Mouse (Mus musculus): ENCODE measurements around the gene Gm21860. TPM values are rescaled to one million over a fixed set of nuclear protein-coding genes. Genes with fewer than 3 reads are reported as not detected.
A peak's percentile ranks its signal among the peaks of the same experiment; 100 is the strongest.
"Not testable (repeated sequence)": the region's sequence is repeated elsewhere in the genome, so short reads cannot be mapped to it uniquely, and the experiment has no call there.

The Gm21860 gene
- polyA plus RNA-seq (2015; fragmentation: Nextera tagmentation; extraction: Ambion mirVana) = not detected in 2 replicates

DNA sequence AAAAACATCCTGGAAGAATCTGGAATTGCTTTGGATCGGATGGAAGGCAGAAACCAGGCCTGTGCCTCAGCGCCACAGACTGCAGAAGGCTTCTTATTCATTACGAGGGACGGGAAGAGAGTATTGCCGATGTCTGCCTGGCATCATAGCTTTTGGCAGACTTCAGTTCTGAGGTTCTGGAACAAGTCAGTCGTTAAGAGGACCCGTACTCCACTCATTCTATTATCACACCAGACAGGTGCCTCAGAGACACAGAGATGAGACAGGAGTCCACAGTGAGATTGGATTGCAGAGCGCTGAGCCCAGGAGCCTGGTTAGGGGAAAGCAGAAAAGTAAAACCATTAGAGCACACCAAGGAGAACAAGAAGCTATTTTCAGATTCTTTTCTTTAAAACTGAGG is at the start of gene Gm21860:
Gene Gm21860, minus strand, starts transcription at position 101 of the 400 bp plus-strand sequence.
- not testable (repeated sequence) for H3K27ac ChIP-seq; H3K36me3 ChIP-seq; H3K4me1 ChIP-seq; H3K4me2 ChIP-seq; H3K27me3 ChIP-seq; H3K9ac ChIP-seq; H3K4me3 ChIP-seq; ATAC-seq (ENCODE audit: borderline replicate concordance, extremely low read depth, low FRiP score, low TSS enrichment); H3K9me3 ChIP-seq
- WGBS = no CpG with 5 or more reads among the region's 8 CpGs

DNA sequence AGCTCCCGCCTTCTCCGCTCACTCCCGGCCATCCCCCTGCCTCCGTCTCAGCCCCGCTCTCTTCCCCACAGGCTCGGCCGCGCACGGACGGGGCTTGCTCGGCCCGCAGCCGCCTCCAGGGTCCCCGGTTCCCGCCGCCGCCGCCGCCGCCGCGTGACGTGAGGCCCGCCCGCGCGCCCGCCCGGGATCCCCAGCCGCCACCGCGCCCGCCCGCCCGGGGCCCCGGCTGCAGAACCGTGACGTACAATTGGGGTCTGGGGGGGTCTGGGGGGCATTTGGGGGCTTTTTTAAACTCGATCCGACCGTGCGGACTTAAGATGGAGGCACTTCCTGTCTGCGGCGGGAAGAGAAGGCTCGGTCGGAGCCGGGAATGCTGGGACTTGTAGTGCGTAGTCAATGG is 29.8 kb upstream of the Gm21860 start, which contains the start of gene Gm47283:
Gene Gm47283, plus strand, starts transcription at position 301 of the 400 bp plus-strand sequence.
- not testable (repeated sequence) for ATAC-seq (ENCODE audit: borderline replicate concordance, extremely low read depth, low FRiP score, low TSS enrichment); H3K4me2 ChIP-seq
- WGBS = no CpG with 5 or more reads among the region's 48 CpGs

DNA sequence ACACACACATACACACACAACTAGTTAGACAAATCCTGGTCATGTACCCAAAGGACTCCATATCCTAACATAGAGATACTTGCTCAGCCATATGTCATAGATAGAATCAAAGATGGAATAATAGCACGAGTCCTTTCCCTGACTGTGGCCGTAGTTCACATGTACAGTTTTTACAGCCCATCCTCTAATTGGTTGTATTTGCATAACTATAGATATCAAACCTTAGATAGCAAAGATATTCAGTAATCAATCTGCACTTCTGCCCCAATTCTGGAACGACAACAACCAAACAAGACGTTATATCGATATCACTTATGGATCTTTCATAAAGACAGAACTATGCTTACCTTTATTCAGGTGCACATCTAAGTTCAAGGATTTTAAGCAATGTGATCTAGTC is 9.4 kb downstream of the Gm21860 start:
- not testable (repeated sequence) for H3K27me3 ChIP-seq; H3K4me2 ChIP-seq; H3K4me3 ChIP-seq; H3K27ac ChIP-seq; H3K9ac ChIP-seq; ATAC-seq (ENCODE audit: borderline replicate concordance, extremely low read depth, low FRiP score, low TSS enrichment); H3K4me1 ChIP-seq
- Histone ChIP-seq H3K36me3 (peaks cover 35% of the 10 kb centered on the region), H3K9me3 (peaks cover 23% of the 10 kb centered on the region)
- 89% methylated on average over 5 of the region's 5 CpGs for WGBS

More for the DNA sequence above, 29.8 kb upstream of the Gm21860 start, which contains the start of gene Gm47283:
- not testable (repeated sequence) for H3K4me1 ChIP-seq, H3K9me3 ChIP-seq, H3K9ac ChIP-seq, H3K36me3 ChIP-seq, H3K27ac ChIP-seq, H3K27me3 ChIP-seq, H3K4me3 ChIP-seq

DNA sequence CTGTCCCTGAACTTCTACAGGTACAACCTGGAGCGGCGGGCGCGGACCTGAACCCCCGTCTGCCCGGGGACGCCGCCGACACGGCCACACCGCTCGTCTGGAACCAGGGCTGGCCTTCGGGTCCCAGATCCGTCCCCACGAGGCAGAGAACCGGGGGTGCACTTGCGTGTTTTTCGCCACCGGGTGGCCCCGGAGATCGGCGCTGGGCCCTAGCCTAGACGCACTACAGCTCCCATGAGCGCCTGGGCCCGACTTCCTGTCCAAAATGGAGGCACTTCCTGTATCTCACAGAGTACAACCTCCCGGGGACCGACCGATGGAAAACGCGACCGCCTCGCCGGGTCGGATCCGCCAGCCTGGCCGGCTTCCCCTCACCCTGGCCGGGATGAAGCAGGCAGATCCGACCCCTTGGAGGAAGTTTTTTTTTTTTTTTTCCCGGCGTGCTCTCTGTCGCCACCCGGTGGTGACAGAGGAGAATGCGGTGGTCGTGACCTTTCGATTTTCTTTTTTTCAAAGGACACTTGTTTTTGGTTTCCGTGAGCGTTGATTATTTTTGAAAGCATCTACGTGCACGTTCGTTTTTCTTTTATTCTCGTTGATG is 10.1 kb downstream of the Gm21860 start:
- peak overlapping the region; percentile 22 for H3K4me3 ChIP-seq
- not testable (repeated sequence) for H3K9ac ChIP-seq, H3K27me3 ChIP-seq, H3K4me1 ChIP-seq
- peak; percentile 85 for ATAC-seq (ENCODE audit: borderline replicate concordance, extremely low read depth, low FRiP score, low TSS enrichment)
- H3K9me3 ChIP-seq = peaks cover 31% of the 10 kb centered on the region
- H3K27ac ChIP-seq = 0 out of 2 replicates have a peak overlapping the region, but pooled peaks have one; percentile 20
- WGBS = 61% methylated on average over 51 of the region's 51 CpGs
- peak overlapping the region; percentile 26 for H3K4me2 ChIP-seq
- peaks cover 43% of the 10 kb centered on the region for H3K36me3 ChIP-seq

GRCm38 (mm10) chrY:90743811-90744220 is 10.8 kb downstream of the Gm21860 start:
- no CpG with 5 or more reads among the region's 21 CpGs for WGBS
- peaks cover 37% of the 10 kb centered on the region for H3K9me3 ChIP-seq
- H3K4me2 ChIP-seq = no peak overlapping the region
- no peaks in the 10 kb centered on the region for H3K4me1 ChIP-seq
- no peaks in the 10 kb centered on the region for H3K27me3 ChIP-seq
- H3K36me3 ChIP-seq = peaks cover 50% of the 10 kb centered on the region
- H3K9ac ChIP-seq = no peak overlapping the region
- no peak overlapping the region for H3K4me3 ChIP-seq
- no peak overlapping the region for H3K27ac ChIP-seq
- no peak for ATAC-seq (ENCODE audit: borderline replicate concordance, extremely low read depth, low FRiP score, low TSS enrichment)

- peaks cover 52% of the 10 kb centered on the region for H3K36me3 ChIP-seq
- peaks cover 40% of the 10 kb centered on the region for H3K9me3 ChIP-seq
- H3K4me1 ChIP-seq = not testable (repeated sequence)
Observed at GRCm38 (mm10) chrY:90743053-90743810, 11.4 kb downstream of the Gm21860 start.

DNA sequence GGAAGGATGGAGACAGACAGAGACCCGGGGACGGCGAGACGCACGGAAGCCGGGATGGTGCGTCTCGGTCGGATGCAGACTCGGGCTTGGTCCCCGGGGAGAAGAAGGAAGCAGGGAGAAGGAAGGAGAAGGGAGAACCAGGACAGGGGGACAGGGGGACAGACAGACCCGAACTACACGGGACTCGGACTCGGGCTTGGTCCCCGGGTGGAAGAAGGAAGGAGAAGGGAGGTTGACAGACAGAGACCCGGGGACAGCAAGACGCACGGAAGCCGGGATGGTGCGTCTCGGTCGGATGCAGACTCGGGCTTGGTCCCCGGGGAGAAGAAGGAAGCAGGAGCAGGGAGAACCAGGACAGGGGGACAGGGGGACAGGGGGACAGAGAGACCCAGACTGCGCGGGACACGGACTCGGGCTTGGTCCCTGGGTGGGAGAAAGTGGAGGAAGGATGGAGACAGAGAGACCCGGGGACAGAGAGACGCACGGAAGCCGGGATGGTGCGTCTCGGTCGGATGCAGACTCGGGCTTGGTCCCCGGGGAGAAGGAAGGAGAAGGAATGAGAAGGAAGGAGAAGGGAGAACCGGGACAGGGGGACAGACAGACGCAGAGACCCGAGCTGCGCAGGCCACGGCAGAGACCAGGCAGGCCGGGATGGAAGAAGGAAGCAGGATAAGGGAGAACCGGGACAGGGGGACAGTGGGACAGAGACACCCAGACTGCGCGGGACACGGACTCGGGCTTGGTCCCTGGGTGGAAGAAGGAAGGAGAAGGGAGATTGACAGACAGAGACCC is 12.2 kb downstream of the Gm21860 start:
- H3K27ac ChIP-seq; ATAC-seq (ENCODE audit: borderline replicate concordance, extremely low read depth, low FRiP score, low TSS enrichment); H3K4me2 ChIP-seq; H3K4me1 ChIP-seq; H3K27me3 ChIP-seq; H3K9ac ChIP-seq; H3K4me3 ChIP-seq: not testable (repeated sequence)
- 86% methylated on average over 49 of the region's 49 CpGs for WGBS
- Histone ChIP-seq H3K36me3 (peaks cover 52% of the 10 kb centered on the region), H3K9me3 (peaks cover 40% of the 10 kb centered on the region)

More at GRCm38 (mm10) chrY:90743053-90743810, 11.4 kb downstream of the Gm21860 start:
- not testable (repeated sequence) for H3K9ac ChIP-seq; ATAC-seq (ENCODE audit: borderline replicate concordance, extremely low read depth, low FRiP score, low TSS enrichment); H3K27ac ChIP-seq; H3K4me2 ChIP-seq; H3K27me3 ChIP-seq; H3K4me3 ChIP-seq
- WGBS = 83% methylated on average over 41 of the region's 46 CpGs

DNA sequence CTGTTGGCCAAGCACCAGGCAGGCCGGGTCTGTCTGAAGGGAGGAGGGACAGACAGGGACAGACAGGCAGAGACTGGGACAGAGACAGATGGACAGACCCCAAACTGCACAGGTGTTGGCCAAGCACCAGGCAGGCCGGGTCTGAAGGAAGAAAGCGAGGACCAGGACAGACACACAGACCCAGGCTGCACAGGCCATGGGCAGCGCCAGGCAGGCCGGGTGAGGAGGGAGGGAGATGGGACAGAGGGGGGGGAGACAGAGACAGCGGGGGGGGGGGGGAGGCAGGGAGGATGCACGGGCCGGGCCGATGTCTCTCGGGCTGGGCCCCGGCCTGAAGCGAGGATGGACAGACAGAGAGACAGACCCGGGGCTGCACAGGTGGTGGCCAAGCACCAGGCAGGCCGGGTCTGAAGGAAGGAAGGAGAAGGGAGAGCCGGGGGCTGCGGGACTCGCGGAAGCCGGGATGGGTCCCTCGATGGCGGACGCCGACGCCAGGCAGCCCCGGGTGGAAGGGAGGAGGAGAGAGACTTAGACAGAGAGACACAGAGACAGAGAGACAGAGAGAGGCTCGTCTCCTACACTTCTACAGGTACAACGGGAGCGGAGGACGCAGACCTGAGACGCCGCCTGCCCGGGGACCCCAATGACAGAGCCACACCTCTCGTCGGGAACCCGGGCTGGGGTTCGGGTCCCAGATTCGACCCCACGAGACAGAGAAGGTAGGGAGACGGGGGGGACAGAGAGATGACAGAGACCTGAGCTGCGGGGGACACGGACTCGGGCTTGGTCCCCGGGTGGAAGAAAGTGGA is 13.0 kb downstream of the Gm21860 start:
- 83% methylated on average over 42 of the region's 43 CpGs for WGBS
- Histone ChIP-seq H3K36me3 (peaks cover 52% of the 10 kb centered on the region), H3K9me3 (peaks cover 40% of the 10 kb centered on the region)
- H3K4me3 ChIP-seq, H3K27ac ChIP-seq, H3K9ac ChIP-seq, H3K4me2 ChIP-seq, H3K27me3 ChIP-seq, H3K4me1 ChIP-seq: not testable (repeated sequence)
- peak; percentile 59 for ATAC-seq (ENCODE audit: borderline replicate concordance, extremely low read depth, low FRiP score, low TSS enrichment)

DNA sequence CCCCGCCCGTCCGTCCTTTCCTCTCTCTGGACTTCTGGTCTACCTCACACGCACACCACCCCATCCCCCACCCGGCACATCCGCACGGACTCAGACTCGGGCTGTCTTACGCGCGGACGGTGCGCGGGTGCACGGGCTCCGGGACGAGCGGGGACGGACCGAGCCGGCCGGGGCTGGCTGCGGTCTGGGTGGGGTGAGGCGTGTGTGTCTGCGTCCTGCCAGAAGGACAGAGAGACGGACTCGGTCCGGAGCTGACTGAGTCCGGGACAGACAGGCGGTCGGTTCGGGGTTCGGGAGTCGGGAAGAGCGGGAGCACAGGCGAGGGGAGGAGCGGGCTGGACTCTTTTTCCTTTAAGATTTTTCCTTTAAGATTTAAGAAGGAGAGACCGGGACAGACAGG is 13.6 kb downstream of the Gm21860 start:
- ATAC-seq (ENCODE audit: borderline replicate concordance, extremely low read depth, low FRiP score, low TSS enrichment) = peak; percentile 52
- H3K9ac ChIP-seq, H3K27me3 ChIP-seq, H3K4me3 ChIP-seq, H3K4me2 ChIP-seq, H3K27ac ChIP-seq, H3K4me1 ChIP-seq: not testable (repeated sequence)
- peaks cover 40% of the 10 kb centered on the region for H3K9me3 ChIP-seq
- peaks cover 52% of the 10 kb centered on the region for H3K36me3 ChIP-seq
- WGBS = 78% methylated on average over 38 of the region's 38 CpGs

DNA sequence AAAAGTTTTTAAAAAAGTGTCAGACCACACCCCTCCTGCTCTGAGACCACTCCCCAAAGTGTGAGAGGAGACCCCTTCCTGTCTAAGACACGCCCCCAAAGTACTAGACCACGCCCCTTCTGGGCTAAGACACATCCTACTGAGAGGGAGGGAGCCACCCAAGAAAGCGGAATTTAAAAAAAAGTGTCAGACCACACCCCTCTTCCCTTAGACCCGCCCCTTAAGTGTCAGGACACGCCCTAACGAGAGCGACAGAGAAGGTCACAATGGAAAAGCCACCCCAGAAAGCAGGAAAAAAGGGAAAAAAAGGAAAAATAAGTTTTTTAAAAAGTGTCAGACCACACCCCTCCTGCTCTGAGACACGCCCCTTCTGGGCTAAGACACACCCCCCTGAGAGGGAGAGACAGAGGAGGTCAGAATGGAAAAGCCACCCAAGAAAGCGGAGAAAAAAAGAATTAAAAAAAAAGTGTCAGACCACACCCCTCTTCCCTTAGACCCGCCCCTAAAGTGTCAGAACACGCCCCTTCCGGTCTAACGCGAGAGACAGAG is 14.5 kb downstream of the Gm21860 start:
- H3K4me1 ChIP-seq = no peaks in the 10 kb centered on the region
- H3K9ac ChIP-seq = no peak overlapping the region
- no peaks in the 10 kb centered on the region for H3K27me3 ChIP-seq
- peaks cover 40% of the 10 kb centered on the region for H3K9me3 ChIP-seq
- H3K27ac ChIP-seq = no peak overlapping the region
- peak; percentile 2; the same call in 1 of the 2 replicates for ATAC-seq (ENCODE audit: borderline replicate concordance, extremely low read depth, low FRiP score, low TSS enrichment)
- H3K4me2 ChIP-seq = no peak overlapping the region
- H3K36me3 ChIP-seq = peaks cover 47% of the 10 kb centered on the region
- WGBS = 45% methylated on average over 14 of the region's 14 CpGs
- H3K4me3 ChIP-seq = no peak overlapping the region

DNA sequence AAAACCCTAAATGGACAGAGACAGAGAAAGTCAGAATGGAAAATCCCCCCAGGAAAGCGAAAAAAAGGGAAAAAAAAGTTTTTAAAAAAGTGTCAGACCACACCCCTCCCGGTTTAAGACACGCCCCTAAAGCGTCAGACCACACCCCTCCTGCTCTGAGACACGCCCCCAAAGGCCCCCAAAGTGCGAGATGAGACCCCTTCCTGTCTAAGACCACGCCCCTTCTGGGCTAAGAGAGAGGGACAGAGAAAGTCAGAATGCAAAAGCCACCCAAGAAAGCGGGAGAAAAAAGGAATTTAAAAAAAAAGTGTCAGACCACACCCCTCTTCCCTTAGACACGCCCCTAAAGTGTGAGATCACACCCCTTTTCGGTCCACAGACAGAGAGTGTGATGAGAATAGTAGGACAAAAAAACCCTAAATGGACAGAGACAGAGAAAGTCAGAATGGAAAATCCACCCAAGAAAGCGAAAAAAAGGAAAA is 15.0 kb downstream of the Gm21860 start:
- not testable (repeated sequence) for ATAC-seq (ENCODE audit: borderline replicate concordance, extremely low read depth, low FRiP score, low TSS enrichment); H3K4me2 ChIP-seq; H3K27ac ChIP-seq; H3K4me3 ChIP-seq; H3K4me1 ChIP-seq; H3K9ac ChIP-seq; H3K27me3 ChIP-seq
- Histone ChIP-seq H3K36me3 (peaks cover 43% of the 10 kb centered on the region), H3K9me3 (peaks cover 39% of the 10 kb centered on the region)
- 46% methylated on average over 11 of the region's 11 CpGs for WGBS
